Mouse (Mus musculus): ENCODE results near the gene Trim71. TPM values are rescaled to one million over a fixed set of nuclear protein-coding genes. Genes with fewer than 3 reads are reported as not detected.

Trim71 gene
- total and polyA plus RNA-seq, 2 experiments = not detected

GRCm38 (mm10) chr9:114561671-114561971 lies 2.5 kb downstream of the Trim71 start:
- TF ChIP-seq CTCF (IDR thresholded peaks at IDR 0.05; ENCODE audit: low read depth, low read length) (no peak), POLR2A (IDR thresholded peaks at IDR 0.05; ENCODE audit: extremely low read depth, insufficient read depth, low read length) (no peak)
- no peaks in the 10 kb centered on the region for H3K79me2 ChIP-seq (ENCODE audit: control insufficient read depth, insufficient read depth, low read length)
- peaks cover 31% of the 10 kb centered on the region for H3K27me3 ChIP-seq (ENCODE audit: control insufficient read depth, insufficient read depth, low read length)
- H3K36me3 ChIP-seq (ENCODE audit: control insufficient read depth, insufficient read depth, low read length) = no peaks in the 10 kb centered on the region
- WGBS = 10% methylated on average over 12 of the region's 12 CpGs
- no peak for DNase-seq (ENCODE audit: extremely low read depth, low read depth, low spot score)
- H3K9ac ChIP-seq (ENCODE audit: low read depth, low read length) = no peak overlapping the region
- H3K27ac ChIP-seq (replicated peaks; ENCODE audit: insufficient read depth, low read depth, low read length) = no peak overlapping the region
- H3K4me3 ChIP-seq (ENCODE audit: insufficient read depth, low read depth, low read length) = no peak overlapping the region
- H3K4me1 ChIP-seq (ENCODE audit: control insufficient read depth, insufficient read depth, low read length) = no peaks in the 10 kb centered on the region

GRCm38 (mm10) chr9:114560771-114561670 lies 3.1 kb downstream of the Trim71 start:
- no peak overlapping the region for H3K9ac ChIP-seq (ENCODE audit: low read depth, low read length)

GRCm38 (mm10) chr9:114560141-114560540 lies 4.0 kb downstream of the Trim71 start:
- DNase-seq (ENCODE audit: extremely low read depth, low read depth, low spot score) = no peak
- 37% methylated on average over 7 of the region's 7 CpGs for WGBS
- Histone ChIP-seq H3K79me2 (ENCODE audit: control insufficient read depth, insufficient read depth, low read length) (no peaks in the 10 kb centered on the region), H3K4me3 (ENCODE audit: insufficient read depth, low read depth, low read length) (no peak overlapping the region), H3K4me1 (ENCODE audit: control insufficient read depth, insufficient read depth, low read length) (no peaks in the 10 kb centered on the region), H3K36me3 (ENCODE audit: control insufficient read depth, insufficient read depth, low read length) (no peaks in the 10 kb centered on the region), H3K9ac (ENCODE audit: low read depth, low read length) (no peak overlapping the region), H3K27ac (replicated peaks; ENCODE audit: insufficient read depth, low read depth, low read length) (no peak overlapping the region), H3K27me3 (ENCODE audit: control insufficient read depth, insufficient read depth, low read length) (peaks cover 31% of the 10 kb centered on the region)
- TF ChIP-seq POLR2A (IDR thresholded peaks at IDR 0.05; ENCODE audit: extremely low read depth, insufficient read depth, low read length) = no peak
- TF ChIP-seq CTCF (IDR thresholded peaks at IDR 0.05; ENCODE audit: low read depth, low read length) = no peak

More at GRCm38 (mm10) chr9:114560771-114561670, 3.1 kb downstream of the Trim71 start:
- WGBS = 13% methylated on average over 36 of the region's 36 CpGs
- Histone ChIP-seq H3K27me3 (ENCODE audit: control insufficient read depth, insufficient read depth, low read length) (peaks cover 31% of the 10 kb centered on the region), H3K79me2 (ENCODE audit: control insufficient read depth, insufficient read depth, low read length) (no peaks in the 10 kb centered on the region), H3K36me3 (ENCODE audit: control insufficient read depth, insufficient read depth, low read length) (no peaks in the 10 kb centered on the region), H3K4me1 (ENCODE audit: control insufficient read depth, insufficient read depth, low read length) (no peaks in the 10 kb centered on the region), H3K4me3 (ENCODE audit: insufficient read depth, low read depth, low read length) (no peak overlapping the region), H3K27ac (replicated peaks; ENCODE audit: insufficient read depth, low read depth, low read length) (no peak overlapping the region)
- DNase-seq (ENCODE audit: extremely low read depth, low read depth, low spot score) = no peak
- no peak for TF ChIP-seq POLR2A (IDR thresholded peaks at IDR 0.05; ENCODE audit: extremely low read depth, insufficient read depth, low read length)
- TF ChIP-seq CTCF (IDR thresholded peaks at IDR 0.05; ENCODE audit: low read depth, low read length) = no peak

GRCm38 (mm10) chr9:114557086-114557485 lies 7.1 kb downstream of the Trim71 start:
- no peaks in the 10 kb centered on the region for H3K4me1 ChIP-seq (ENCODE audit: control insufficient read depth, insufficient read depth, low read length)
- H3K4me3 ChIP-seq (ENCODE audit: insufficient read depth, low read depth, low read length) = no peak overlapping the region
- WGBS = 23% methylated on average over 7 of the region's 7 CpGs
- no peak overlapping the region for H3K27ac ChIP-seq (replicated peaks; ENCODE audit: insufficient read depth, low read depth, low read length)
- H3K9ac ChIP-seq (ENCODE audit: low read depth, low read length) = no peak overlapping the region
- no peaks in the 10 kb centered on the region for H3K79me2 ChIP-seq (ENCODE audit: control insufficient read depth, insufficient read depth, low read length)
- H3K27me3 ChIP-seq (ENCODE audit: control insufficient read depth, insufficient read depth, low read length) = peaks cover 13% of the 10 kb centered on the region
- DNase-seq (ENCODE audit: extremely low read depth, low read depth, low spot score) = no peak
- no peak for TF ChIP-seq POLR2A (IDR thresholded peaks at IDR 0.05; ENCODE audit: extremely low read depth, insufficient read depth, low read length)
- no peak for TF ChIP-seq CTCF (IDR thresholded peaks at IDR 0.05; ENCODE audit: low read depth, low read length)
- no peaks in the 10 kb centered on the region for H3K36me3 ChIP-seq (ENCODE audit: control insufficient read depth, insufficient read depth, low read length)

- Histone ChIP-seq H3K27ac (replicated peaks; ENCODE audit: insufficient read depth, low read depth, low read length) (no peak overlapping the region), H3K79me2 (ENCODE audit: control insufficient read depth, insufficient read depth, low read length) (no peaks in the 10 kb centered on the region), H3K36me3 (ENCODE audit: control insufficient read depth, insufficient read depth, low read length) (no peaks in the 10 kb centered on the region), H3K27me3 (ENCODE audit: control insufficient read depth, insufficient read depth, low read length) (peaks cover 10% of the 10 kb centered on the region), H3K4me3 (ENCODE audit: insufficient read depth, low read depth, low read length) (no peak overlapping the region), H3K9ac (ENCODE audit: low read depth, low read length) (no peak overlapping the region), H3K4me1 (ENCODE audit: control insufficient read depth, insufficient read depth, low read length) (no peaks in the 10 kb centered on the region)
- no peak for TF ChIP-seq POLR2A (IDR thresholded peaks at IDR 0.05; ENCODE audit: extremely low read depth, insufficient read depth, low read length)
- no peak for TF ChIP-seq CTCF (IDR thresholded peaks at IDR 0.05; ENCODE audit: low read depth, low read length)
- 30% methylated on average over 10 of the region's 10 CpGs for WGBS
- DNase-seq (ENCODE audit: extremely low read depth, low read depth, low spot score) = no peak
Measured at GRCm38 (mm10) chr9:114556276-114556855, 7.8 kb downstream of the Trim71 start.
